Mouse (Mus musculus) midbrain, embryonic 16.5 days (tissue): ENCODE results near the gene Cadm1. TPM values are rescaled to one million over a fixed set of nuclear protein-coding genes. Genes with fewer than 3 reads are reported as not detected.
A peak's percentile ranks its signal among the peaks of the same experiment; 100 is the strongest.

ENCODE experiments used
- ATAC-seq: fragments of 200-750 bp; cut with Nextera tagmentation; 2 replicates; pipeline ENCODE4 v1.8.0; 2017; ENCODE audit warnings: moderate TSS enrichment
- H3K27ac ChIP-seq: fragments of 300-500 bp; sonication (generic); 2 replicates; pipeline ENCODE4 v1.5.1; 2014; ENCODE audit warnings: mild to moderate bottlenecking, low read length, mixed read lengths
- H3K27me3 ChIP-seq: fragments of 300-500 bp; sonication (generic); 2 replicates; pipeline ENCODE4 v1.6.1; 2014; ENCODE audit warnings: low read depth, low read length, mixed read lengths; ENCODE audit not compliant: control insufficient read depth, insufficient read depth
- H3K36me3 ChIP-seq: fragments of 300-500 bp; sonication (generic); 2 replicates; pipeline ENCODE4 v1.6.1; 2014; ENCODE audit warnings: mild to moderate bottlenecking, low read length, moderate library complexity, mixed read lengths; ENCODE audit not compliant: control insufficient read depth, insufficient read depth
- H3K4me1 ChIP-seq: fragments of 300-500 bp; sonication (generic); 2 replicates; pipeline ENCODE4 v1.6.1; 2014; ENCODE audit warnings: mild to moderate bottlenecking, low read length, mixed read lengths; ENCODE audit not compliant: control insufficient read depth, insufficient read depth
- H3K4me2 ChIP-seq: fragments of 300-500 bp; sonication (generic); 2 replicates; pipeline ENCODE4 v1.6.1; 2014; ENCODE audit warnings: mild to moderate bottlenecking, low read length, mixed read lengths
- H3K4me3 ChIP-seq: fragments of 300-500 bp; sonication (generic); 2 replicates; pipeline ENCODE4 v1.5.1; 2014; ENCODE audit warnings: low read depth, mild to moderate bottlenecking, low read length, moderate library complexity, mixed read lengths
- H3K9ac ChIP-seq: fragments of 300-500 bp; sonication (generic); 2 replicates; pipeline ENCODE4 v1.6.1; 2014; ENCODE audit warnings: low read depth, low read length, mixed read lengths
- H3K9me3 ChIP-seq: fragments of 300-500 bp; sonication (generic); replicated peaks from 2 replicates; pipeline ENCODE4 v1.6.1; 2014; ENCODE audit warnings: mild to moderate bottlenecking, low read length, mixed read lengths; ENCODE audit not compliant: control insufficient read depth, poor library complexity, severe bottlenecking
- WGBS: fragments of 180-500 bp; shearing (Covaris S2); extraction: QIAGEN DNeasy Blood & Tissue Kit; methylation state at CpG from one replicate; pipeline ENCODE4 v1.1.7; 2014; 5-methylcytosine and 5-hydroxymethylcytosine counted together
- polyA plus RNA-seq: library from polyadenylated mRNA; unstranded; fragments of >200 nt; fragmentation: Nextera tagmentation; extraction: Ambion mirVana; gene quantifications from 2 replicates; pipeline ENCODE4 v1.2.1, GENCODE M21; 2015

The Cadm1 gene
- polyA plus RNA-seq, 1 experiment from 2014 or later, result 332 TPM

DNA sequence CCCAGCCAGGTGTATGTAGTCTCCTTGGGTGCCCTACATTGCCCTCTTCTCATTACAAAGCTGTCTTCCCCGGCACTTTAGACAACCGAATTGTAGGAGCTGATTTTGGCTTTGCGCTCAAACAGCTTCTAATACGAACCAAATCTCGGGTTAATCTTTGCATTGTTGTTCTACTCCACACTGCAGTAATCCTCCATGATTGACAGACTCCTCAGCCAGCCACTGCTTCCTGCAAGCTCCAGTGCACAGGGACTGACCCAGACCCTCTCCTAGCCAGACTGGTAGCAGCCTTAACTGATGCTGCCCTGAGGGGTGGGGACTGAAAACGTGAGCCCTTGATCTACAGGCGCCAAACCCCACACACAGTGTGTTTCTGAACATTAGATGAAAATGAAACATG lies 275.7 kb downstream of the Cadm1 start:
- no peak overlapping the region for H3K4me2 ChIP-seq
- peaks cover 18% of the 10 kb centered on the region; the same call in 1 of the 2 replicates for H3K4me1 ChIP-seq
- ATAC-seq, result peak; percentile 51; the same call in 1 of the 2 replicates
- 13% methylated on average over 7 of the region's 7 CpGs for WGBS
- no peaks in the 10 kb centered on the region for H3K27me3 ChIP-seq
- H3K36me3 ChIP-seq, result no peaks in the 10 kb centered on the region
- H3K27ac ChIP-seq, result no peak overlapping the region; the same call in 1 of the 2 replicates
- H3K4me3 ChIP-seq, result no peak overlapping the region
- no peaks in the 10 kb centered on the region for H3K9me3 ChIP-seq
- no peak overlapping the region for H3K9ac ChIP-seq

DNA sequence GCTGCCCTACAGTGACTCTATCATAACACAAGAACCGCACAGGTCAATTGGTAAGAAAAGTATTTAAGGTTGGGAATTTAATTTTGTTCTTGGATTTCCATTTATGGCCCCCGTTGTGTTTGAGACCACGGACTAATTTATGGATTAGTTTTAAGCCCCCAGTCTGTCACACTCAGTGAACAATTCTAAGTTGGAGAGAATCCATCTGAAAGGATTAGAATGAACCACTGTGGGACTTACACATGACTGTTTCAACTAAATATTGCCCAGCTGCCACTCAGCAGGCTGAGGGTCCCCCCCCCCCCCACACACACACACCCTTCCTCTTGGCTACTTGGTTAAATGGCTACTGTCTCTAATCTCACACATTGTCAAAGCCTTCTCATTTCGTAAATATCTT lies 295.7 kb downstream of the Cadm1 start:
- 30% methylated on average over 4 of the region's 4 CpGs for WGBS
- ATAC-seq, result no peak
- H3K27me3 ChIP-seq, result no peaks in the 10 kb centered on the region
- 0 out of 2 replicates have a peak overlapping the region, but pooled peaks have one; percentile 13 for H3K27ac ChIP-seq
- no peak overlapping the region for H3K9ac ChIP-seq
- H3K4me1 ChIP-seq, result peaks cover 18% of the 10 kb centered on the region
- no peak overlapping the region for H3K4me3 ChIP-seq
- no peak overlapping the region for H3K4me2 ChIP-seq
- no peaks in the 10 kb centered on the region for H3K36me3 ChIP-seq
- H3K9me3 ChIP-seq, result no peaks in the 10 kb centered on the region

DNA sequence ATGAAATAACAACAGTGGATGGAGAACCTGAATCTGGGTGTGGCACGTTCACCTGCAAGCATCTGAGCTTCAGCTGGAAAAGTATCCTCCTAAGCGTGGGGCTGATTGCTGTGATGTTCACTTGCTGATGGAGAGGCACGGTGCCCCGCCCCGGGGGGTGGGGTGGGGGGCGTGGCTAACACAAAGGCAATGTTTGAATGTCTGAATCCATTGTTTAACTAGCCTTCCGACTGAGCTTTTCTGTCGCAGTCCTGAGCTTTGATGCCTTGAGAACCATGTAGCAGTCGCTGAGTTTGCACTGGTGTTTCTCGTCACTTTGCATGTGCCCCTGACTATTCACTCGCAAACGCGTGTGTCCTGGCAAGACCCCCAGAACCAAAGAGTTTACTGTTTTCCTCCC lies 298.8 kb downstream of the Cadm1 start:
- Histone ChIP-seq H3K36me3 (no peaks in the 10 kb centered on the region), H3K9me3 (no peaks in the 10 kb centered on the region), H3K4me1 (peaks cover 18% of the 10 kb centered on the region), H3K4me3 (0 out of 2 replicates have a peak overlapping the region, but pooled peaks have one; percentile 11), H3K27ac (peak overlapping the region; percentile 19; the same call in 1 of the 2 replicates), H3K4me2 (peak overlapping the region; percentile 48), H3K27me3 (no peaks in the 10 kb centered on the region), H3K9ac (peak overlapping the region; percentile 32; the same call in 1 of the 2 replicates)
- WGBS, result 5% methylated on average over 13 of the region's 13 CpGs
- no peak for ATAC-seq

DNA sequence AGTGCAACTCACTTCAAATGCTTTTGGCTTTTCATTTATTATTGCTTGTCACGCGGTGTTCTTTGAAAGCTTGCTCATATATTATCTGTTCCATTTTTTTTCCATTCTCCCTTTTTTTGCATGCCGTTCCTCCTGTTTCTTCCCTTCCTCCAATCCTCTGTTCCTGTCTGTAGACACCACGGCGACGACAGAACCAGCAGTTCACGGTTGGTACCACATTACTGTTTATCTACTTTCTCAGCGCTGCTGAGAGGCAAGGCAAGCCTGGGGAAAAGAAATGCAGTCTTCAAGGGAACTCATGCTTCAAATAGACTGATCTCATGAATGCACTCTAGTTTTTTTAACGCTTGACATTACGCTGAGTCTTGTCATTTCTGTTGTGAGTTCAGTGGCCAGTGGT lies 299.2 kb downstream of the Cadm1 start:
- H3K27ac ChIP-seq, result peak overlapping the region; percentile 19
- H3K4me1 ChIP-seq, result peaks cover 18% of the 10 kb centered on the region
- H3K4me2 ChIP-seq, result peak overlapping the region; percentile 48
- WGBS, result 23% methylated on average over 10 of the region's 10 CpGs
- H3K36me3 ChIP-seq, result no peaks in the 10 kb centered on the region
- H3K9ac ChIP-seq, result peak overlapping the region; percentile 32; the same call in 1 of the 2 replicates
- H3K9me3 ChIP-seq, result no peaks in the 10 kb centered on the region
- 0 out of 2 replicates have a peak overlapping the region, but pooled peaks have one; percentile 11 for H3K4me3 ChIP-seq
- no peak for ATAC-seq
- H3K27me3 ChIP-seq, result no peaks in the 10 kb centered on the region

DNA sequence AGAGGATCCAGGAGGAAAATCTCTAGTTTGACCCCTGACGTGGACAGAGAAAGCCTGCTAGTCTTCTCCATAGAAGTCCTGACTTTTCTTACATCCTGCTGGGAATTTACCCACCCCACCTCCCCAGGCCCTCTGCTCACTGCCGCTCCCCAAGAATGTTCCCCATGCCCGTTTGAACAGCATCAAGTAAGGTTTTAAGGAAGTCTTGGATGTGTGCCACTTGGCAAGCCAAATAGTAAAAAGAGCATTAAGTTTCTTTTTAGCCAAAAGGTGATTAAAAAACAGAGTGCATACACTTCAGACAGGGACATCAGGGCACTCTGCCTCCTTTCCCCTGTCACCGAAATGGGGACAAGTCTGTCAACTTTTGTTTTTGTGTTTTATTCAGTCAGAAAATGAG lies 299.9 kb downstream of the Cadm1 start:
- H3K27me3 ChIP-seq, result no peaks in the 10 kb centered on the region
- ATAC-seq, result no peak
- 37% methylated on average over 4 of the region's 4 CpGs for WGBS
- no peaks in the 10 kb centered on the region for H3K9me3 ChIP-seq
- no peak overlapping the region for H3K4me2 ChIP-seq
- H3K4me3 ChIP-seq, result no peak overlapping the region
- H3K4me1 ChIP-seq, result peaks cover 17% of the 10 kb centered on the region
- H3K27ac ChIP-seq, result no peak overlapping the region
- H3K36me3 ChIP-seq, result no peaks in the 10 kb centered on the region
- no peak overlapping the region for H3K9ac ChIP-seq

DNA sequence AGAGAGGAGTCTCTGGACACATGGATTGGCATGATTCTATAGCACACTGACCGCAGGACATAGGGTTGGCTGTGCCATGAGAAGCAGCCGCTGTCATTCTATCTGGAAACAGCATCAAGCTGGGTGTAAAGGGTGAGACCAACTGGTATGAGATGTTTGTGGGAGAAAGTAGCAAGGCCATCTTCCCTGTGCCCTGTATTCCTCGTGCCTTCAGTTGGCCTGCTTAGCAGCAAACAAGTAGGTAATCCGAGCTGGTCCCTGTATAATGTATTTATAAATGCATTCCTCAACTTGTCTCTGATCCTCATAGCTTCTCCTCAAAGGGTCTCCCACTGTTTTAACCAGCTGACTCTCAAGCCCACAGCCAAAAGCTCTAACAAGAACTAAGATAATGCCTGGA lies 301.4 kb downstream of the Cadm1 start:
- H3K36me3 ChIP-seq, result no peaks in the 10 kb centered on the region
- H3K9ac ChIP-seq, result no peak overlapping the region
- H3K27ac ChIP-seq, result no peak overlapping the region
- ATAC-seq, result no peak
- peaks cover 16% of the 10 kb centered on the region for H3K4me1 ChIP-seq
- no peak overlapping the region for H3K4me3 ChIP-seq
- 46% methylated on average over 4 of the region's 4 CpGs for WGBS
- H3K4me2 ChIP-seq, result no peak overlapping the region
- no peaks in the 10 kb centered on the region for H3K9me3 ChIP-seq
- no peaks in the 10 kb centered on the region for H3K27me3 ChIP-seq

DNA sequence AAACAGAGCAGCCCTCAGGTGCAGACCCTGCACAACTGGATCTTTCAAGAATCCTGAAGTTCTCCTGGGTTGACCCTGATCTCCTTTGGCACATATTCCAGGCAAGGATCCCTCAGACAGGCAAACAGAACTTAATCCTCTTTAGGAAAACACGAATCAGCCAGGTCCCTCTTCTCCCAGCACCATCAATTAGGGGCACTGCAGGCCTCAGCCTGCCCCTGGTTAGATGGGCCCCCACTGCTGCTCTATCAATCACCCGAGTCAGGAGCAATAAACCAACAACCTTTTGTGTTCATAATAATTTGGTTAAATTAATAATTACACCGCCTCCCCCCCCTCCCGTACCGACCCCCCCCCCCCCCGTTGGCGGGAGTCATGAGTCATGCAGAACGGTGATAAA lies 308.2 kb downstream of the Cadm1 start:
- Histone ChIP-seq H3K4me1 (peaks cover 7% of the 10 kb centered on the region; the same call in 1 of the 2 replicates), H3K27me3 (no peaks in the 10 kb centered on the region), H3K4me2 (no peak overlapping the region), H3K36me3 (no peaks in the 10 kb centered on the region), H3K9me3 (no peaks in the 10 kb centered on the region), H3K4me3 (no peak overlapping the region), H3K27ac (no peak overlapping the region), H3K9ac (no peak overlapping the region)
- WGBS, result 4% methylated on average over 7 of the region's 8 CpGs
- no peak for ATAC-seq

DNA sequence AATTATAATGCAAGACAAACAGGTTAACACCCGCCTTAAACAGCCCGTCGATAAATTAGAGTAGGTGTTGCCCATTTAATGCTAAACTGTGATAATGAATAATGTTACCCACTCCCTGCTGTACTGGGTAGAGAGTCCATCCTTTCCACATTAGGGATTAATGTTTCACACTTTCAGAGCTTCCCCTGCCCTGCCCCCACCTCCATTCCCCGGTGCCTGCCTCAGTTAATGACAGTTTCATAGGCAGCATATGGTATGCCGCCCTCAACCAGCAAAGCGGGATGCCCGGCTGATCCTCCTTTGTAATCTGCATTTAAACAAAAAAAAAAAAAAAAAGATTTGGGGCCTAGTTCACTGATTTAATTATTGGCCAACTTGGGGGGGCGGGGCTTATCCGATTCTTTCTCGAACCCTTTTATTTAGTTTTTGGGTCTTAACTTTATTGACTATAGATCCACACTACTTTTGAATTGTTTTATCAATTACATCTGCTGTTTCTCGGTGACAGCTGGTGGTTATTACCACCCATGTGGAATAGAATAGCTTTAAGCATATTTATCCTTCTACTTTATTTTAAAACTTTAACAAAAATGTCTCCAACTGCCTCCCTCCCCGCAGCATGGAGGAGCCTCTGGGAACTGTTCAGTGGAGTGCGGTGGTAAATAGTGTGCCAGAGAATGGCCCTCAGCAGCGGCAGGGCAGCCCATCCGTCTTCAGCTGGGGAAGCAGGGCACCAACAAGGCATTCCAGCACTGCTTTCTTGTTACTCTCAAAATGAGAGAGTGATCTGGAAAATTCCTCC lies 309.1 kb downstream of the Cadm1 start:
- H3K9me3 ChIP-seq, result no peaks in the 10 kb centered on the region
- WGBS, result 15% methylated on average over 15 of the region's 15 CpGs

DNA sequence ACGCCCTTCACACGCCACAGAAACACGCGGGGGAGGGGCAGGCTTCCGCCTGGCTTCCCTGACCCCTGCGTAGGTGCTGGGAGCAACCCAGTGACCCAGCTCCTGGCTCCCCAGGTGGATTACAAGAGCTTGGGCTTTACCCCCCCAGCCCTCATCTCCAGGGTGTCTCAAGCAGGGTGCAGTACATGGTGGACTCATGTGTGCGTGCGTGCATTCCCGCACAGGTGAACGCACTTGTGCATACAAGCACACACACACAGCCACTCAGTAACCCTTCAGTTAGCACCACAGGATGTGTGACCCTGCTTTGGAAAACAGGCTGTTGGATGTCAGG lies 309.7 kb downstream of the Cadm1 start:
- H3K27ac ChIP-seq, result no peak overlapping the region
- ATAC-seq, result no peak
- 71% methylated on average over 10 of the region's 10 CpGs for WGBS

More for the DNA sequence above, 309.1 kb downstream of the Cadm1 start:
- Histone ChIP-seq H3K27me3 (no peaks in the 10 kb centered on the region), H3K9ac (no peak overlapping the region), H3K4me3 (no peak overlapping the region), H3K4me2 (no peak overlapping the region), H3K27ac (no peak overlapping the region), H3K4me1 (peaks cover 7% of the 10 kb centered on the region; the same call in 1 of the 2 replicates), H3K36me3 (no peaks in the 10 kb centered on the region)
- no peak for ATAC-seq

More for the DNA sequence above, 309.7 kb downstream of the Cadm1 start:
- no peak overlapping the region for H3K9ac ChIP-seq
- H3K4me3 ChIP-seq, result no peak overlapping the region
- H3K9me3 ChIP-seq, result no peaks in the 10 kb centered on the region
- H3K4me2 ChIP-seq, result no peak overlapping the region
- no peaks in the 10 kb centered on the region for H3K36me3 ChIP-seq
- peaks cover 7% of the 10 kb centered on the region; the same call in 1 of the 2 replicates for H3K4me1 ChIP-seq
- no peaks in the 10 kb centered on the region for H3K27me3 ChIP-seq
